Mouse (Mus musculus) retina, postnatal 1 day (tissue): ENCODE results near the gene Pcnp.

Experiments
- DNase-seq: peaks from one replicate; pipeline ENCODE4 v3.0.0-alpha.2; 2012

Gene Pcnp

GRCm38 (mm10) chr16:56034566-56034965 is 5.0 kb upstream of the Pcnp start:
- no peak for DNase-seq

GRCm38 (mm10) chr16:56028722-56029551 is 602 bp downstream of the Pcnp start:
- DNase-seq = no peak

GRCm38 (mm10) chr16:56027854-56028629 is 1.5 kb downstream of the Pcnp start:
- no peak for DNase-seq

- no peak for DNase-seq
Measured at GRCm38 (mm10) chr16:56019660-56020059, 9.9 kb downstream of the Pcnp start.

- DNase-seq = no peak
Measured at GRCm38 (mm10) chr16:56014076-56014475, 15.5 kb downstream of the Pcnp start.

GRCm38 (mm10) chr16:56012789-56013743 is 16.5 kb downstream of the Pcnp start:
- DNase-seq = no peak

- DNase-seq = no peak
Measured at GRCm38 (mm10) chr16:56008862-56009261, 20.7 kb downstream of the Pcnp start.

GRCm38 (mm10) chr16:56006798-56007197 is 22.7 kb downstream of the Pcnp start:
- no peak for DNase-seq

GRCm38 (mm10) chr16:55994235-55994634 is 35.3 kb downstream of the Pcnp start:
- DNase-seq = no peak

GRCm38 (mm10) chr16:55990311-55990710 is 39.2 kb downstream of the Pcnp start:
- DNase-seq = no peak

- no peak for DNase-seq
Measured at GRCm38 (mm10) chr16:55986001-55986400, 43.5 kb downstream of the Pcnp start.

GRCm38 (mm10) chr16:55974903-55975285 is 54.6 kb downstream of the Pcnp start:
- DNase-seq = no peak

GRCm38 (mm10) chr16:55974256-55974902 is 55.2 kb downstream of the Pcnp start:
- DNase-seq = peak; percentile 92

GRCm38 (mm10) chr16:55973431-55974255 is 55.9 kb downstream of the Pcnp start, which contains the start of gene Zbtb11:
Gene Zbtb11, plus strand, starts transcription at chr16:55973883.
- peak; percentile 100 for DNase-seq

- no peak for DNase-seq
Measured at GRCm38 (mm10) chr16:55972626-55973201, 56.8 kb downstream of the Pcnp start.

- DNase-seq = no peak
Measured at GRCm38 (mm10) chr16:55971735-55972615, 57.6 kb downstream of the Pcnp start.

- no peak for DNase-seq
Measured at GRCm38 (mm10) chr16:55970416-55970815, 59.1 kb downstream of the Pcnp start.

- DNase-seq = peak; percentile 59
Measured at GRCm38 (mm10) chr16:55969147-55969546, 60.4 kb downstream of the Pcnp start.

GRCm38 (mm10) chr16:55967221-55967620 is 62.3 kb downstream of the Pcnp start:
- DNase-seq = no peak
